Mouse (Mus musculus) neural tube, embryonic 14.5 days (tissue): ENCODE measurements around the gene Actrt3. TPM values are rescaled to one million over a fixed set of nuclear protein-coding genes. Genes with fewer than 3 reads are reported as not detected.
A peak's percentile ranks its signal among the peaks of the same experiment; 100 is the strongest.
"Not testable (repeated sequence)": the region's sequence is repeated elsewhere in the genome, so short reads cannot be mapped to it uniquely, and the experiment has no call there.

Source experiments
- ATAC-seq: fragments of 200-750 bp; cut with Nextera tagmentation; 2 replicates; pipeline ENCODE4 v1.8.0; 2017; ENCODE audit warnings: low read depth, mild to moderate bottlenecking, moderate TSS enrichment, moderate library complexity
- H3K27ac ChIP-seq: fragments of 300-500 bp; sonication (generic); 2 replicates; pipeline ENCODE4 v1.5.1; 2014; ENCODE audit warnings: low read depth, mild to moderate bottlenecking, control low read depth, low read length, moderate library complexity, mixed read lengths
- H3K27me3 ChIP-seq: fragments of 300-500 bp; sonication (generic); 2 replicates; pipeline ENCODE4 v1.6.1; 2014; ENCODE audit warnings: low read length; ENCODE audit not compliant: control insufficient read depth, insufficient read depth
- H3K36me3 ChIP-seq: fragments of 300-500 bp; sonication (generic); 2 replicates; pipeline ENCODE4 v1.6.1; 2014; ENCODE audit warnings: low read length, mixed read lengths; ENCODE audit not compliant: control insufficient read depth, insufficient read depth
- H3K4me1 ChIP-seq: fragments of 300-500 bp; sonication (generic); 2 replicates; pipeline ENCODE4 v1.6.1; 2014; ENCODE audit warnings: low read length; ENCODE audit not compliant: control insufficient read depth, insufficient read depth
- H3K4me2 ChIP-seq: fragments of 300-500 bp; sonication (generic); 2 replicates; pipeline ENCODE4 v1.6.1; 2014; ENCODE audit warnings: mild to moderate bottlenecking, low read depth, low read length, control low read depth
- H3K4me3 ChIP-seq: fragments of 300-500 bp; sonication (generic); 2 replicates; pipeline ENCODE4 v1.5.1; 2014; ENCODE audit warnings: low read depth, low read length, control low read depth, mixed read lengths
- H3K9ac ChIP-seq: fragments of 300-500 bp; sonication (generic); replicated peaks from 2 replicates; pipeline ENCODE4 v1.6.1; 2014; ENCODE audit warnings: low read depth, mild to moderate bottlenecking, control low read depth, low read length, mixed read lengths
- H3K9me3 ChIP-seq: fragments of 300-500 bp; sonication (generic); 2 replicates; pipeline ENCODE4 v1.6.1; 2016; ENCODE audit warnings: low read length; ENCODE audit not compliant: control insufficient read depth
- WGBS: fragments of 180-500 bp; shearing (Covaris S2); extraction: QIAGEN DNeasy Blood & Tissue Kit; methylation state at CpG from one replicate; pipeline ENCODE4 v1.1.7; 2014; 5-methylcytosine and 5-hydroxymethylcytosine counted together
- polyA plus RNA-seq: library from polyadenylated mRNA; unstranded; fragments of >200 nt; fragmentation: Nextera tagmentation; extraction: Ambion mirVana; gene quantifications from 2 replicates; pipeline ENCODE4 v1.2.1, GENCODE M21; 2014

The Actrt3 gene
- polyA plus RNA-seq, 1 experiment from 2014 or later, result 0.83 TPM

GRCm38 (mm10) chr3:30595111-30595832 is 4.5 kb downstream of the Actrt3 start:
- Histone ChIP-seq H3K9ac (peak overlapping the region; percentile 84), H3K4me2 (peak overlapping the region; percentile 62), H3K4me1 (peaks cover 7% of the 10 kb centered on the region; the same call in 1 of the 2 replicates), H3K4me3 (peak overlapping the region; percentile 79), H3K27me3 (no peaks in the 10 kb centered on the region), H3K27ac (peak overlapping the region; percentile 78), H3K36me3 (no peaks in the 10 kb centered on the region), H3K9me3 (no peaks in the 10 kb centered on the region)
- ATAC-seq, result peak; percentile 79
- under 1% methylated on average over 62 of the region's 62 CpGs for WGBS

GRCm38 (mm10) chr3:30593719-30594485 is 5.8 kb downstream of the Actrt3 start:
- Histone ChIP-seq H3K9me3 (no peaks in the 10 kb centered on the region), H3K27me3 (no peaks in the 10 kb centered on the region), H3K4me2 (no peak overlapping the region), H3K27ac (no peak overlapping the region), H3K4me1 (no peaks in the 10 kb centered on the region), H3K36me3 (no peaks in the 10 kb centered on the region), H3K9ac (no peak overlapping the region), H3K4me3 (no peak overlapping the region)
- 74% methylated on average over 4 of the region's 4 CpGs for WGBS
- ATAC-seq, result peak; percentile 5; the same call in 1 of the 2 replicates

GRCm38 (mm10) chr3:30592418-30592853 is 7.3 kb downstream of the Actrt3 start:
- H3K36me3 ChIP-seq, result no peaks in the 10 kb centered on the region
- H3K27ac ChIP-seq, result no peak overlapping the region
- H3K9me3 ChIP-seq, result no peaks in the 10 kb centered on the region
- no peak overlapping the region for H3K4me2 ChIP-seq
- no peaks in the 10 kb centered on the region for H3K27me3 ChIP-seq
- H3K4me3 ChIP-seq, result no peak overlapping the region
- no peak overlapping the region for H3K9ac ChIP-seq
- no peak for ATAC-seq
- no peaks in the 10 kb centered on the region for H3K4me1 ChIP-seq
- 2% methylated on average over 2 of the region's 2 CpGs for WGBS

- no peak for ATAC-seq
- Histone ChIP-seq H3K4me2 (no peak overlapping the region), H3K36me3 (no peaks in the 10 kb centered on the region), H3K27ac (no peak overlapping the region), H3K4me3 (no peak overlapping the region), H3K9me3 (no peaks in the 10 kb centered on the region), H3K27me3 (no peaks in the 10 kb centered on the region), H3K4me1 (no peaks in the 10 kb centered on the region), H3K9ac (no peak overlapping the region)
- WGBS, result 86% methylated on average over 6 of the region's 6 CpGs
Observed at GRCm38 (mm10) chr3:30588865-30589264, 10.9 kb downstream of the Actrt3 start.

- Histone ChIP-seq H3K4me2 (no peak overlapping the region), H3K4me3 (no peak overlapping the region), H3K4me1 (no peaks in the 10 kb centered on the region), H3K9ac (no peak overlapping the region), H3K27me3 (no peaks in the 10 kb centered on the region), H3K9me3 (no peaks in the 10 kb centered on the region), H3K27ac (no peak overlapping the region), H3K36me3 (no peaks in the 10 kb centered on the region)
- WGBS, result 15% methylated on average over 2 of the region's 2 CpGs
- ATAC-seq, result no peak
Observed at GRCm38 (mm10) chr3:30573549-30573948, 26.2 kb downstream of the Actrt3 start.

- not testable (repeated sequence) for H3K9me3 ChIP-seq, ATAC-seq, H3K9ac ChIP-seq, H3K36me3 ChIP-seq, H3K4me3 ChIP-seq, H3K27ac ChIP-seq, H3K4me2 ChIP-seq, H3K27me3 ChIP-seq, H3K4me1 ChIP-seq
- WGBS, result 60% methylated on average over 1 of the region's 2 CpGs
Observed at GRCm38 (mm10) chr3:30566333-30566732, 33.4 kb downstream of the Actrt3 start.

GRCm38 (mm10) chr3:30560677-30561314 is 38.9 kb downstream of the Actrt3 start:
- Histone ChIP-seq H3K27me3 (no peaks in the 10 kb centered on the region), H3K36me3 (no peaks in the 10 kb centered on the region), H3K9ac (no peak overlapping the region), H3K27ac (no peak overlapping the region), H3K9me3 (no peaks in the 10 kb centered on the region), H3K4me1 (no peaks in the 10 kb centered on the region), H3K4me3 (no peak overlapping the region), H3K4me2 (no peak overlapping the region)
- ATAC-seq, result no peak
- 58% methylated on average over 6 of the region's 6 CpGs for WGBS

- Histone ChIP-seq H3K27ac (no peak overlapping the region), H3K9ac (no peak overlapping the region), H3K36me3 (no peaks in the 10 kb centered on the region), H3K27me3 (no peaks in the 10 kb centered on the region), H3K4me1 (no peaks in the 10 kb centered on the region), H3K4me2 (no peak overlapping the region), H3K4me3 (no peak overlapping the region), H3K9me3 (no peaks in the 10 kb centered on the region)
- WGBS, result 82% methylated on average over 6 of the region's 6 CpGs
- no peak for ATAC-seq
Observed at GRCm38 (mm10) chr3:30553741-30554140, 46.0 kb downstream of the Actrt3 start.

- no peak overlapping the region for H3K9ac ChIP-seq
- no peak overlapping the region for H3K4me3 ChIP-seq
- H3K4me2 ChIP-seq, result no peak overlapping the region
- no peak overlapping the region for H3K27ac ChIP-seq
- no peaks in the 10 kb centered on the region for H3K4me1 ChIP-seq
- 71% methylated on average over 2 of the region's 2 CpGs for WGBS
- no peaks in the 10 kb centered on the region for H3K36me3 ChIP-seq
- ATAC-seq, result no peak
- no peaks in the 10 kb centered on the region for H3K9me3 ChIP-seq
- no peaks in the 10 kb centered on the region for H3K27me3 ChIP-seq
Observed at GRCm38 (mm10) chr3:30550218-30550617, 49.5 kb downstream of the Actrt3 start.
